Mouse (Mus musculus): ENCODE measurements around the gene Itga9.
A peak's percentile ranks its signal among the peaks of the same experiment; 100 is the strongest.

Itga9 gene

GRCm38 (mm10) chr9:118785816-118786215 is 179.3 kb downstream of the Itga9 start:
- no peak for DNase-seq

DNA sequence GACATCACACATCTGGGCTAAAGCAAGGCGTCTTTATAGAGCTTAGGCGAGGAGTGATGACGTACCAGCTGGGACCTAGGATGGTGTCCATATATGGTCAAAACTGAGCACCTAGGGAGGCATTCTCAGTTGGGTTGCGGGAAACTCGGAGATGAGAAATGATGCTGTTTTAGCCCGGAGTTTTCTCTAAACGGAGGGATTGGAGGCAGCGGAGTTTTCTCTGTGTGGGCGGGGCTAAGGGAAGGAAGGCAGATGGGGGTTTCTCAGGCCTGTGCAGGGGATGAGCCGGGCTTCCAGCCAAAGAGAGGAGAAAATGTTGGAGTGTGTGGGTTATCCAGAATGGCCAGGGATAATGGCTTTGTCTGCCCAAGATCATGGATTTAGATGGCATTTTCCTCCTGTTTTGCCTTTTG is 182.4 kb downstream of the Itga9 start:
- DNase-seq: no peak

- no peak for DNase-seq
Measured at GRCm38 (mm10) chr9:118791231-118791630, 184.7 kb downstream of the Itga9 start.

GRCm38 (mm10) chr9:118793151-118793785 is 186.8 kb downstream of the Itga9 start:
- DNase-seq: no peak

- DNase-seq: no peak
Measured at GRCm38 (mm10) chr9:118794668-118795067, 188.2 kb downstream of the Itga9 start.

- no peak for DNase-seq
Measured at GRCm38 (mm10) chr9:118795304-118795703, 188.8 kb downstream of the Itga9 start.

DNA sequence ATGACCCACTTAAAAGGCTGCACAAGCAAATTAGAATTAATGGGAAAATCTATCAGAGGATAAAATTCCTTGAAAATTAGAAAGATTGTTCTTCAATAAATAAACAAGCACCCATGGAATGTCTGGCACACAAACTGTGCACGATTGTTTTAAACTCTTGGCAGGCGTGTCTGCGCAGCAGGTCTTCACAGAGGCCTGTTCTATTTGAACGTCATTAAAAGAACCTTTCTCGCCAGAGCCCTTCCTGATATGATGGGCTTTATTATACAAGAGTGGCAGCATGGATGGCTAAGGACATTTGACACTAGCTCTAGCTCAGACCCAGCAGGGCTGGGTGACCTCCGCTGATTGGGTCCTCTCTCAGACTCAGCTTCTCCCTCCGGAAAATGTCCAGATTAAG is 192.6 kb downstream of the Itga9 start:
- no peak for DNase-seq

DNA sequence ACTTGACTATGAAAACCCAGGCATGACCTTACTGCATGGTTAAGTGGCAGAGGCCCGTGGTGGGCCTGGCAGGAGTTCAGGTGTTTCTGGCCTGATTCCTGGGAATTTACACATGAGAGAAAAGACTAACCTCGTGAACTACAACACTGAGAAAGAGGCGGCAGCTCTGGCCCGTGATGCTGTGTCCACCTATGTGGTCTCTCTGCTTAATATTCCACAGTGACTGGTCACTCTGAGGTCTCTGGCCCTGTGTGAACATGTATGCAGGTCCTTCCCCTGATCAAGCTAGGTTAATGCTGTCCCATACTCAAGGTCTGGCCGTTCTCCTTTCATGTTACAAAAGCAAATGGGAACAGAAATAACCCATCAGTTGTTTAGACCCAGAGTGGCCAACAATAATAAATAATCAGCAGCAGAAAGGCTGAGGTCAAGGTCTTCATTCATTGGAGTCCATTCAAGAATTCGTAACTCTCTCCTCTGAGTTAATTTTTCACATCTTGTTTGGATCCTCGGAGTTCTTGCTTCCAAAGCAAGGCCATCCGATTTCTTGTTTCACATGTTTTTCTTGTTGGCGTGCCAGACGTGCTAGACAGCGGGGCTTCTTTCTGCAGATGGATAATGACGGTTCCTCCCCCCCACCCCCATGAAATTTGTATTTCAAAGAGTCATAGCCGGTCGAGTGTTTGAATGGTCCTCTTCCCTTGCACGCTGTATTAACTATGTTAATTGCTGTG is 194.9 kb downstream of the Itga9 start:
- no peak for DNase-seq

DNA sequence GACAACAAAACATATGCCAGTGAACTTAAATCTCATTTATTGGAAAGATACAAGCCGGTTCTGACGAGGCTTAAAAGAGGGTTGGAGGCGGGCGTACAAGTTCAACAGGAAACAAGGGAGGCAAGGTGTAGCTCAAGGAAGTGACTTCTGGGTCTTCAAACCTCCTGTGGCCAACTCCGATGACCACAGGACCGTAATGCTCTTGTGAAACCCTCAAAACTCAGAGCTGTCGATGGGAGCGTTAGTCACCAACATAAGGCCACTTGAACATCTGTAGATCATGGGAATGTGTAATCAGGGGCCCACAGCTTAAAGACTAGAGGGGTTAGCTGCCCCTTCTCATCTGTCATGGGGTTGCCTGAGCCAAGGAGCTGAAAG is 195.4 kb downstream of the Itga9 start:
- DNase-seq: no peak

GRCm38 (mm10) chr9:118802380-118802779 is 195.9 kb downstream of the Itga9 start:
- DNase-seq: no peak

- DNase-seq: no peak
Measured at GRCm38 (mm10) chr9:118805740-118806139, 199.2 kb downstream of the Itga9 start.

- no peak for DNase-seq
Measured at GRCm38 (mm10) chr9:118807669-118808068, 201.2 kb downstream of the Itga9 start.

DNA sequence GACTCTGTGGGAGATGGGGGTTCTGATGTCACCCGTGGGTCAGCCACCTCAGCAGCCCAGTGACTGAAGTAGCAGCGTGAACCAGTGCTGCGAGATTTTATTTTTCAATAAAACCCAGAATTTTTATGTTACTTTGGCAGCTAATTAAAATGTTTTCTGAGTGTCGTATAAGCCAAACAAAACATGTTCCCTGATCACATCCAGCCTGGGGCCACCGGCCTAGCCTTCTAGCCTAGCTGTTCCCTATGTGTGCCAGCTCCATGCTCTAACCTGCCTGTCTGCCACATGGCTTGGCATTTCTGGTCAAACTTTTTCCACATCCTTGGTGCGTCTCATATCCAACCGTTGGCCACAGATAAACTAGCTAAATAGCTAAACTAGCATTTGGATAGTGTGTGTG is 205.7 kb downstream of the Itga9 start:
- DNase-seq: no peak

DNA sequence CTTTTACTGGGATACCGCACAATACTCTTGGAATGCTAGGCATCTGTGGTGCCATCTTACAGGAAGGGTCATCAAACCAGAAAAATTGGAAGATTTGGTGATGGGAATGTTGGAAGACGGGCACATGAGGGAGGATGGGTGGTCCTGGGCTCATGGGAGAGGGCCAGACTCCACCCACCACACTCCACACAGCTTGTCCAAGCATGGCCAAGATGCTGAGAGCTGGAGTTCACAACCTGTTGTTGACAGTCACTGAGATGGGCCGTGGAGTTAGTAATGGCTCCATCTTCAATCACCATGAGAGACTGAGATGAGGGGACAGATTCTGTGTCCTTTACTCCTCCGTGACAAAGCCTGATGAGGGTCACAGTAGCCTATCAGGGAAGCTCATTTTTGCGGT is 207.0 kb downstream of the Itga9 start:
- DNase-seq: no peak

GRCm38 (mm10) chr9:118814056-118814455 is 207.6 kb downstream of the Itga9 start:
- DNase-seq: no peak

DNA sequence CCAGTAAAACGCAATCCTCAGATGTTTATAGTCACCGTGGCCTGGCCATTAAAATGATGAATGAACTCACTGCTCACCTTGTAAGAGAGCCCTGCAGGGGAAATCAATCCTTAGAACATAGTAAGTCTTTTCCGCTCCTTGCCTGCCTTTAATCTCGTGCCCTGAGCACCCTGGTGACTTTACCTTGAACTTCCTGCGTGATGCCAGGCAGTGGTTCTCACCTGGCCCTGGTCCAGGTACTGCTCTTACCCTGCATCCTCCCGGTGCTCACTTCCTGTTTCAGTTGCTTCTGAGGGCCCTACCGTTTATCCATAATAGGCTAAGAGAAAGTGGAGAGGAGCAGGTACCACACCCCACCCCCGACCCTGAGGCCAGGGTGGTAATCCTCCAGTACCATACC is 208.0 kb downstream of the Itga9 start:
- DNase-seq: no peak

- DNase-seq: peak; percentile 24
Measured at GRCm38 (mm10) chr9:118815543-118815942, 209.1 kb downstream of the Itga9 start.

DNA sequence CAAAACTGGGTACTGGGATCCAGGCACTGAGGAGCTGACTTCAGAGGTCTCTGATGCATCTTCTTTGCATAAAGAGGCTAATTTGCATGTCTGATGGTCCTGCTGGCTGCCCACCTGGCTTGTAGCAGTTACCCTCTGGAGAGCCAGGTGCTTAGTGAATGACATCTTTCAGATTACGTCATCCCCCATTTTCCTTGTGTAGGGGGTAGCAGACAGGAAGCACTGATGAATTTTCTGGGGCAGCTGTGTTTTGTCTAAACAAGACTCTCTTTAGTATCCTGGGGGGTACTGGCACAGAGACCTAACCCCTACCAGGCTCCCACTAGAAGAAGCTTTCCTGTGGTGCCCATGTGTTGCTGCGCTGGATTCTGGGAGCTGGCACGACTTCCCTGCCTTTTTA is 212.0 kb downstream of the Itga9 start:
- DNase-seq: peak; percentile 42

- DNase-seq: peak; percentile 85
Measured at GRCm38 (mm10) chr9:118821220-118822185, 215.0 kb downstream of the Itga9 start.

DNA sequence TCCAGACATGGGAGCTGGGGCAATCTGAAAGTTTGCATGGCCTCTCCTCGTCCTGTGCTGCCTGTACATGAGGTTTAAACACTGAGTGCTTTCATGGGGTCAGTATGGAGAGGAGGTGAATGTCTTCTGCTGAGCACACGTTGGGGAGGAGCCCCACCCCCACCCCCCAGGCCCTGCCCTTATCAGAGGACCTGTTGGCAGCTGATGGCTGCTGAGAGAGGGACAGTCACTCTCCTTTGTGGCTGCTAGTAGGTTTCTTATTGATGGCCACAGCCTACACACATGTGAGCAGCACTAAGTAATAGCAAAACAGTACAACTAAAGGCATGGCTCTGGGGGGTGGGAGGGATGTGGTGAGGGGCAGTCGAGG is 215.7 kb downstream of the Itga9 start:
- DNase-seq: no peak

GRCm38 (mm10) chr9:118822581-118822980 is 216.1 kb downstream of the Itga9 start:
- no peak for DNase-seq

- no peak for DNase-seq
Measured at GRCm38 (mm10) chr9:118831080-118831479, 224.6 kb downstream of the Itga9 start.

DNA sequence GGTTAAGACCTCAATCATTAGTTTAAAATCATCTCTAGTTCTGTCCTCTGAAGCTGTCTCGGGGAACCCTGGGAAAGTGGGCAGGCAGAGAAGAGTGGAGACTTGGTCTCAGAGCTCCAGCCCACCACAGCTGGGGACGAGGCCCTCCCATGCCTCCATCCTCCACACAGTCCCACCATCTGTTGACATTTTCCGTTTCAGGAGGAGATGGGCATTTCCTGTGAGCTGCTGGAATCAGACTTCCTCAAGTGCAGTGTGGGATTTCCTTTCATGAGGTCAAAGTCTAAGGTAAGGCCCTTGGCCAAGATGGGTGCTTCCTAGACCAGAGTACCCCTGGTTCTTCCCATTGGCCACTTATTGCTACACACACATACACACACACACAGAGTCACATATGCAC is 226.0 kb downstream of the Itga9 start:
- no peak for DNase-seq

GRCm38 (mm10) chr9:118833413-118833812 is 226.9 kb downstream of the Itga9 start:
- no peak for DNase-seq
